Mouse (Mus musculus) retina, postnatal 1 day (tissue): ENCODE results near the gene Ispd.

ENCODE experiments used
- DNase-seq: peaks from one replicate; pipeline ENCODE4 v3.0.0-alpha.2; 2012

Gene Ispd

DNA sequence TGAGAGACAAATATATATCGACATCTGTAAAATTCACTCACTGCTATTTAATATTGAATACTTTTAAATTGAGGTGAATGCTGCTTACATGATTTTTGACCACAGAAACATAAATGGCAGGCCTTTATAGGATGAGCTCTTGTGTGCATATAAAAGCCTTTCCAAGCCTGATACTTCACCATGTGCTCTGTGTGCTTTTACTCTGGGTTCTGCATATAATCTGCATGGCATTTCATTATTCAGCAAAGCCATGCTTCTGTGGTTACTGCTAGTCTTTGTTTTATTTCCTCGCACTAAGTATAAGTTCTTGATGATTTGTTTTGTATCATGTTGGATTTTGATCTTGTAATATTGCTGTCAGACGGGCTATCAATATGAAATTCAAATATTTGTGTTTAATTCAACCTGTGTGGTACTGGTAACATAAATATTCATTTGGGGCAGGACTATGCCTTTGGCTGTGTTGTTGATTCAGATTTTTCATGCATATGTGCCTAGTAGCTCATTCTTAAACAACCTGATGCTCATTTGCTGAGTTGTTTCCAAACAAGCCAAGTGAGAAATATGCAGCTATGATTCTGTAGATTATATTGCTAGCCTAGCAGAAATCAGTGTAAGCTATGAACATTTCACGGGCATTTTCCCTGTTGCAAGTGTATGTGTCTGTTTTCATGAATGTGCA, 189.3 kb downstream of the Ispd start:
- DNase-seq: no peak

DNA sequence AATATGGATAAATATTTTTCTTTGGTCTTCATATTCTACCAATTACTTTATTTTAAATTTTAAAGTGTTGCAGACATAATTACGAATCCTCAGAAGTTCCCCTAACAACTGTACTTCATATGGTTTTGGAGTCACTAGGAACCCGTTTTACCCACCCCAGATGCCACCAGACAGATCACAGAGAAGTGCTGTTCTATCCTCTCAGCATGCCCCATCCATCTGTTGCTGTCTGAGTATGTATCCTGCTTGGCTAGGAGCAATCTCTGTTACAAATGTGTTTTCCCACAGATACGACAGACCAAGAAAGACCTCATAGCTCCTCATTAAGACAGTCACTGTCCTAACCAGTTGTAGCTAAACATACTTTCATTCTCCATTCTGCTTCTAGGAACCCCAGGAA, 203.6 kb downstream of the Ispd start:
- DNase-seq: no peak

DNA sequence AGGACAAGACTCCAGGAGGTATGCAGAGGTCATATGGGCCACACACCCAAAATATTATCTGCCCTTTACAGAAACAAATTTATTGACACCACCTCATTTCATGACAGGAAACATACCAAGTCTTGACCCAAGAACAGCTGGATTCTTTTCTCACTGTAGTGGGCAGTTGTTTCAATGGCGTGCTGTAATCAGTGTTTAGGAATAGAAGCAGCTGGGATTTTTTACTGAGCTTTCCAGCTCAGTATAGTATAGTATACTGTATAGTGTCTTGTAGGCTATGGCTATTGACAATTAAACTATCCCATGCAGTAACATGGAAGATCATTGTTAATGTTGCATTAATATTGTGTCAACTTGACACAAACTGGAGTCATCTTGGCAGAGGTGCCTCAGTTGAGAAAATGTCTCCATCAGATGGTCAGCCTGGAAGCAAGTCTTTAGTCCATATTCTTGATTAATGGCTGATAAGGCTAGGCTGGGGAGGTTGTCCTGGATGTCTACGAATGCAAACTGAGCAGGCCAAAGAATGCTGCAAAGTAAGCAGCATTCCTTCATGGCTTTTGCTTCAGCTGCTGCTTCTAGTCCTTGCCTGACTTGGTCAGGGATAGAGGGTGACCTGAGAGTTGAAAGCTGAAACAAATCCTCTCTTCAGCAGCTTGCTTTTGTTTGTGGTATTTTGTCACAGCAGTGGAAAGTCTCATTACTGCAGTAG, 216.4 kb downstream of the Ispd start:
- no peak for DNase-seq

DNA sequence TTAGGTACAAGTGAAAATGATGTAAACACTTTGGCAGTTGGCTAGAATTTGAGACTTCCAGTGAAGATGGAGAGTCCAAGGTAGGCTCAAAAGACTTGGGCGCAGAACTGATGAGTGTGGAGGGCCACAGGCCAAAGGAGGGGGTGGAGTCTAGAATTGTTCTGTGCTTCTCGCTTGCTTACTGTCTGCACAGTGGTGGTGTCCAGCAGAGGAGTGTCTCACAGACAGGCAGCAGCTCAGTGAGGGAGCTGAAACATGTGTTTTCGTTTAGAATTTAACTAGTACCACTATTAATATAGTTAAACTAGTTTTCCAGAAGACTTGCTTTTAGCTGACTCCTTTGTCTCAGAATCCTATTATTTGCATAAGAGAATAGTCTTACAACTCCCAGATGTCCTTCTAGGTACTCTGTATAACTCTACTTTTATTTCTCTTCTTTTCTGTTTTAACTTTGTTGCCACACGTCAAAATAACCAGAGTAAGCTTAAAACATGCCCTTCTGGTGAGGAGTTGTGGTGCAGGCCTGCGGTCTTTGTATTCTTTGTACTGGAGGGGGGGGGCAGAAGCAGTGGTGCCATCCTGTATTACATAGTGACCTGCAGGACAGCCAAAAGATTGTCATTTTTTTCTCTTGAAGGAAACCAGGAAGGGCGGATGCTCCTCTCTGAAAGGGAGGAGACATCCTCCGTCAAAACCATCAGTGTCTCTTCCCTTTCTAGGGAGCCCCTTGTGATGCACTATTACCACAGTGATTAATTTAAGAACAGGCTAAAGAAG, 240.9 kb downstream of the Ispd start:
- DNase-seq: no peak

DNA sequence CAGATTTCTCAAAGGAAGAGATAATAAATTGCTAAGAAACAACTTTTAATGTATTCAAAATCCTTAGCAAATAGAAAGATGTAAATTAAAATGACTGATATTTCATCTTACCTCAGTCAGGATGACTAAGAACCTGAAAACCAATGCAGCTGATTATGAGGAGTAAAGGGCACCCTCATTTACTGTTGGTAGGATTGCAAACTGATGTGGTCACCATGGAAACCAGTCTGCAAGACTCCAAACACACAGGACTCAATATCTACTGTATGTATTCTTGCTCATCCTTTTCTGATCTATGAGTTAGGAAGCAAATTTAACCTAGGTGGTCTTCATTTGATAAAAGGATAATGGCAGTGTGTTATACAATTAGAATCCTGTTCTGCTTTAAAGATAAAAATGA, 246.0 kb downstream of the Ispd start:
- no peak for DNase-seq

DNA sequence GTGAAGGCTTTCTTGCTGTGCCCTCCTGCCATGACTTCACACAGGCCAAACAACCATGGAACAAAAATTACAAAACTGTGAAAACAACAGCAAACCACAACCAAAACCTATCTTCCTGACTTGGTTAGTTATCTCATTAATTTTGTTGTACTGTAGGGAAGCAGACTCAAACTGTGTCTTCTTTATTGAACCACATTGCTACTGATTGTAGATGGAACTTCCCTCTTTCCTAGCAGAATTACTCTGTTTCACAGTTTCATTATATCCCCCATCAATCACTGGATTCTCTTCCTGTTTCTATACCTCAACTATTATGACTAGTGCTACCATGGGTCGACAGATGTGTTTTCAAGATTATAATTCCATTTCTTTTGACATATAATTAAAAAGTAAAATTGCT, 251.2 kb downstream of the Ispd start:
- DNase-seq: no peak

DNA sequence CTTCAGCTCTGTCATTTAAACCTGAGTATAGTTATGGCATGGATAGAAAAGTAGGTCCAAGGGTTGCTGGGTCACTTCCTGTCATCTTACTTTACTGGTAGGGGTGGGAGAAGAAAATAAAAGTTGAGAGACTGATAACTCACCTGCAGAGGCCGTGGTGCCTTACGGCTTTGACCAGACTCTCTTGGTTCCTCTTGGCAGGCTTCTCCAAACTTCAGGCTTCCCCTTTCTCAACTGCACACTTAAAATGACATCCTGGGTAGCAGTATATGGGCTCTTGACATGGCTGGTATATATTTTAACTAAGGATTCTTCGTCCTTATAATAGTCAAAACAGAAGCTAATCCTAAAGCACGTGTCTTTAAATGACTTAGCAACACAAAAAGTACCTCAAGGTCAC, 266.3 kb downstream of the Ispd start:
- DNase-seq: no peak

DNA sequence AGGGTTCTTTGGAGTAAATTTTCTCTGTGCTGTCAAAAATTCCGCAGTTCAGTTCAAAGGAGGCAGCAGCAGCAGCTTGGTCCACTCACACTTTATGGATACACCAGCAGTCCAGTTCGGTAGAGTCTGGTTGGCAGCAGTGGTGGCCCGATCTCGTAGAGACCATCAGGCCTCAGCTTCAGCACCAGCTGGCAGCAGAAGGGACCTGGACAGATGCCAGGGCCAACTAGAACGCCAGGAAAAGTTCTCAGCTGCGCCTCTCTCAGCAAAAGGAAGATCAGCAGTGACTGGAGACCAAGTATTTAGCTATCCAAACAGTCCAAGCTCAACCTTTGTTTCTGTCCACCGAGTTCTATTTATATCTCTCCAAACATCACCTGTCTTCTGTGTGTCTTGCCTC, 281.2 kb downstream of the Ispd start:
- no peak for DNase-seq

DNA sequence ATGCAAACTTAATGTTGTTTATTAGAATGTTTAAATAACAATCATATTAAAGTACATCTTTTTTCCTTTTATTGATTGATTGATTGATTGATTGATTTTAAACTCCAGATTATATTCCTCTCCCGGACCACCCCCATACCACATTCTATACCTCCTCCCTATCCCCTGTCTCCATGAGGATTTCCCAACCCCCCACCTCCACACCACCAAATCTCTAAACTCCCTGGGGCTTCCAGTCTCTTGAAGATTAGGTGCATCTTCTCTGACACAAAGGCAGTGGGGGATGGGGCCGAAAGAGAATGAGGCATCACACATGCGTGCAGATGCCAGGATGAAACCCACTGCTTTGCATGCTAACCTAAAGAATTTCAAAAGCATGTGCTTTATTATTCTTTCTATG, 283.5 kb downstream of the Ispd start:
- peak; percentile 18 for DNase-seq

DNA sequence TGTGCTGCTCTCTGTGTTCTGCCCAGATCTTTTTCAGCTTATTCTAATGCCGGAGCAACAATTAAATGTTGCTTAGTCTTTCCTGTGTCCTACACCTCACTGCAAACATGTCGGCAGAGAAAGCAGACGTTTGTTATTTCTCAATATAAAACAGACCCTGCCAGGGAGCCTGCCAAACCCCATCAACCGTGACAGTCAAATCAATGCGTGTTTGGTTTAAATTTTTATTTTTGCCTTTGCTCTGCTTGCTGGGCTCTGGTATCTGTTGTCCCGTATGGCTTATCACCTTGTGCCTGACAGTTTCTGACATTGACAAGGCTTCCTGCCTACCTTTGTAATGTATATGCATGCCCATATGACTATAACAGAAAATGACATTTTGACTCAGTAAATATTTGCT, 285.5 kb downstream of the Ispd start:
- DNase-seq: peak; percentile 27

DNA sequence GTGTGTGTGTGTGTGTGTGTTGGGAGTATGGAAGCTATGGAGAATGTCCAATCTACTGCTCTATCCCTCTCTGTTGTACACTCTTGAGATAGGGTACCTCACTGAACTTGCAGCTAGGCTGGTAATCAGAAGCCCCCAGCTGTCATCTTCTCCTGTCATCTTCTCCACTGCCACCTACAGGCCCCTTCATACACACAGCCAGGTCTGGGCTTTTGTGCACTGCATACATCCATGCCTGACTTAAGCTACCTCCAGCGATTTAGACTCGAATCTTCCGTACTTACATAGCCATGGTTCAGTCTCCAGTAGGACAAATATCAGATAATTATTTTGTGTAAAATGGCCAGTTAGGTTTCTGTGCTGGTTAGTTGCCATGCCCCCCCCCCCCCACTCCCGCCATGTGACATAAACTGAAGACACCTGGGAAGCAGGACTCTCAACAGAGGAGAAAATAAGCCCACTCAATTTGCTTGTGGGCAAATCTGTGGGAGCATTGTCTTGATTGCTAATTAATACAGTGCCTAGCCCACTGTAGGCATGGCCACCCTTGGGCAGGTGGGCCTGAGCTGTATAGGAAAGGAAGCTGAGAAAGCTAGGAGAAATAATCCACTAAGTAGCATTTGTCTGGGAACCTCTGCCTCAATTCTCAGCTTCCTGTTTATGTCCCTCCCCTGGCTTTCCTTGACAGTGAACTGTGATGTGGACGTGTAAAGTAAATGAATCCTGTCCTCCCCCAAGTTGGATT, 289.1 kb downstream of the Ispd start:
- peak; percentile 27 for DNase-seq

DNA sequence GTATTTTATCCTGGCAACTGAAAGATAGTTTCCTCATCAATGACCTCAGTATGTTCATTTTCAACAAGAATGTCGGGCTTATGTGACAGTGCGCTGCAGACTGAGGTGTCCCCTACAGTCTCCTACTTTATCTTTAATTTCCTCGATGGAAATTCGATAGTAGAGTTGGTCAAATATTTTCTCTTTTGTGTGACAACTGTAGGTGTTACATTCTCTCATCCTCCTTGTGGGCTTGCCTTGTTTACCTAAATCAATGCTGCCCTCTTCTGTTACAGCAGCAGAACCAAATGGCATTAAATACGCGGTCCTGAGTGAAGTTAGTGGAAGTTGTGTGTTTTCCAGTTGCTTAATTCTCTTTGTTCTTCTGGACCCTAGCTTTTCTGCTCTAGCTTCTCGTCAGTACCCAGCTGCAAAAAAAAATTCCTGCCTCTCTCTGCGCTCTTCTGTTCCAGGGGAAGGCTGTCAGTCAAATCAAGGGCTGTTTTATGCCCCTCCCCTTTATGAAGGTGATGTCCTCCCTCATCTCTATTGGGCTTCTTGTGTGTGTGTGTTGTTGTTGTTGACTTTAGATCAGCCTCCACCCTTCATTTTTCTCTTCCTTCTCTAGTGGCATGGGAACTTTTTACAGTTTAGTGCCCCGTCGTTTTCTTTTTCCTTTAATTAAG, 289.8 kb downstream of the Ispd start:
- DNase-seq: peak; percentile 57

DNA sequence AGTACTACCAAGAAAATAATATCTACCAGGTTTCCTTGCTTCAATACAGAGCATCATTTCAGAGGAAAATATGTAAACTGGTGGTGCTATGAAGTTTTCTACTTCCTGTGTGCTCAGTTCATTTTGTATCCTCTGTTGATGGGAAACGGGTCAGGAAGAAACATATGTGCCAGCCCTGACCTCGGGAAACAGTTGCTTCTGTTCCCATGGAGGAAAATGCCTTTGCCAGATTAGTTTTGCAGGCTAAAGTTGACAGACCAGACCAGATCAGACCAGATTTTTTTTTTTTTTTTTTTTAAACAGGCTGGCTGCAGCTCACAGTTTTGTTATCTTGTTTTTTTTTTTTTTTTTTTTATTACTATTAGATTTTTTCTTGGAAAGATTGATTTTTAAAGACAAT, 293.2 kb downstream of the Ispd start:
- peak; percentile 62 for DNase-seq

DNA sequence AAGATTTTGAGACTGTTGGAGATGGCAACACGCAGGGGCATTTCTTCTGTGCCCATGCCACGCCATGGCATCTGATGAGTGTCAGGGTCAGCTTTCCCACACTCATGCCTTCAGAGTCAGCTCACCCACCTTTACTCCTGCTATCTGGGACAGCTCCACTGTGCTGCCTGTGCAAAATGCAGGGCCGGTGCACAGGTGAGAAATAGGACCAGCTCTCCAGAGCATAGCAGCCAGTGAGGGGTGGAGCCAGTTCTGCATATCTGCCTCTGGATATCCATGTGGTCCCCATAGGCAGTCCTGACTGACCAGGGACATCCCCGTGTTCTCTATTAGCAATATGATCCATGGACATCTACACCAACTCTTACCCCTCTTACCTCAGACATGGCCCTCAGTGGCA, 297.0 kb downstream of the Ispd start:
- no peak for DNase-seq

DNA sequence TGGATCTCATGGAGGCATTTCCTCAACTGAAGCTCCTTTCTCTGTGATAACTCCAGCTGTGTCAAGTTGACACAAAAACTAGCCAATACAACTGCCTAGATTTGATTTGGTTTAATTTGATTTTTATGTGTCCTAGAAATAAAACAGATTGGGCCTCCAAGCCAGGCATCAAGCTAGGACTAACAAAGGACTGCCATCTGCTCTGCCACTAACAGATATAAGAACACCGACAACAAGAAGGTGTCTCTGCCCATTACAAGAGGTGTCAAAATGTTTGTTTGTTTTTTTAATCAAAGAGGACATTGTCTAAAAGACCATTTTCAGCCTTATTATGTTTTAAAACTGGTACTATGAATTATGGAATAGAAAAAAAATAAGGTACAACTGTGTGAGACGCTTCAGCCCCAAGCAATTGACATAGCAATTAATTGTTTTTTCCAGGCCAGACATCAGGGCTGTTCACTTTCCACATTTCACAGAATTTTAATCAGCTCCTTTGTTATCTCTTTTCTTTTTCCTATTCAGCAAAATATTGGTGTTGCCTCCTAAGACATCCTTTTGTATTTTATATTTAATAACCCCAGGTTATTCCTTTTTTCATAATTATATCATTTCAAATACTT, 299.7 kb downstream of the Ispd start:
- peak; percentile 35 for DNase-seq

DNA sequence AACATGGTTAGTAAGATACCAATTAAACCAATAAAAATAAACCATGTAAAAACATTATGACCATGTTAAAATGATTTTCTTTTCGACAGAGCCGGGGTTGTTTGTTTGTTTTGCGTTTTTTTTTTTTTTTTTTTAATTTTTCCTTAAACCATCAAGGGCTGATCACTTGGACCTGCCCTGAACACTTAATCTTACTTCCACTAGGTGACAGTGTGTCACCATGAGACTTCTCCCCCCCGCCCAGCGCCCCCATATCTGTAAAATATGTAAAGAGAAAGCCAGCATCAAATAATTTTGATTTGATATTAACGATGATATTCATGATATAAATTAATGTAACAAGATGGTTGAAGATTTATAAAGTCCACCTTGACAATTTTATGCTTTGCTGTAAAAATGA, 300.5 kb downstream of the Ispd start:
- DNase-seq: no peak

DNA sequence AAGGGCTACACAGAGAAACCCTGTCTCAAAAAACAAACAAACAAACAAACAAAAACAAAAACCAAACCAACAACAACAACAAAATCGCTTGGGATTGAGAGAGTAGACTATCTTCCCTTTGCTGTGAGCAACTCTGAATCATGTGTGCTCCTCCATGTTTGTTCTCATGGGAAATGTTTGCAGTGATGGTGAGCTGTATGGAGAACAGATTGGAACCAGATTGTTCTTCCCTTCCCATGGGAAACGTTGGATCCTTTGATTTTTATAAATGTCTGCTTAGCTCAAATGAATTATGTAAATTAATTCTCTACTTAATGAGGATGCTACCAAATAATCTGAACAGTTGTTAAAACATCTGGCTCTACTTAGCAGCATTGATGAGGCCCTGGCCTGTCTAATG, 312.8 kb downstream of the Ispd start:
- no peak for DNase-seq

DNA sequence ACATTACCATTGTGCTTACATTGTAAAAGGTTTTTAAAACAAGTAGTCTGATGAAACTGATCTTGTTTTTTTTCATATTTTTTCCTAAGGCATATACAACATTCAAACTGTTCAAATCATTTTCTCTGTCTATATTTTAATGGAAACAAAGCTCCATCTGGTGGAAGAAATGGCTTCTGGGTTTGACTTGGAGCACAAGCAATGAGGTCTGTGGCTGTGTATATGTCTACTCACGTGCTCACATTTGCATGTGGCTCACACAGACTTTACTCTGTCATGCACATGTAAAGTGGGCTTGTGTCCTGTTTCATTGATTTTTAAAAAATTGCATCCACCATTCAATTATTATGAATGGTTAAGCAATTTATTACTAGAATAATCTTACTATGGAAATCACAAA, 323.1 kb downstream of the Ispd start:
- no peak for DNase-seq

DNA sequence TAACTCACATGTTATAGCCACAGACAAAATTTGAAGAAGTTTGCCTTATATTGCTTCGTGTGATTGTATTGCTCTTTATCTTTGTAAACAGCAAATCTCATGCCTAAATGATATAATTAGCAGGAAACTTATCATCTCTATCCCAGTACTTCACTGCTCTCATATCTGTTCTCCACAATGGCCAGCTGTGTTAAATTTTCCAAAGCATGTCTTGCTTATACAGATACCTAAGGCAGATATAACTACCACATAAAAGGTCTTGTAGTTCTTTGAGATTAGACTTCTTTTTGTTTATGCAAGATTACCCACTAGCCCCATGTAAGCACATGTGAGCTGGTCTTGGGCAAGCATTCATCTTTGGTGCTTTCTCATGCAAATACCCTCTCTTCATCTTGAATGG, 327.6 kb downstream of the Ispd start:
- DNase-seq: no peak

DNA sequence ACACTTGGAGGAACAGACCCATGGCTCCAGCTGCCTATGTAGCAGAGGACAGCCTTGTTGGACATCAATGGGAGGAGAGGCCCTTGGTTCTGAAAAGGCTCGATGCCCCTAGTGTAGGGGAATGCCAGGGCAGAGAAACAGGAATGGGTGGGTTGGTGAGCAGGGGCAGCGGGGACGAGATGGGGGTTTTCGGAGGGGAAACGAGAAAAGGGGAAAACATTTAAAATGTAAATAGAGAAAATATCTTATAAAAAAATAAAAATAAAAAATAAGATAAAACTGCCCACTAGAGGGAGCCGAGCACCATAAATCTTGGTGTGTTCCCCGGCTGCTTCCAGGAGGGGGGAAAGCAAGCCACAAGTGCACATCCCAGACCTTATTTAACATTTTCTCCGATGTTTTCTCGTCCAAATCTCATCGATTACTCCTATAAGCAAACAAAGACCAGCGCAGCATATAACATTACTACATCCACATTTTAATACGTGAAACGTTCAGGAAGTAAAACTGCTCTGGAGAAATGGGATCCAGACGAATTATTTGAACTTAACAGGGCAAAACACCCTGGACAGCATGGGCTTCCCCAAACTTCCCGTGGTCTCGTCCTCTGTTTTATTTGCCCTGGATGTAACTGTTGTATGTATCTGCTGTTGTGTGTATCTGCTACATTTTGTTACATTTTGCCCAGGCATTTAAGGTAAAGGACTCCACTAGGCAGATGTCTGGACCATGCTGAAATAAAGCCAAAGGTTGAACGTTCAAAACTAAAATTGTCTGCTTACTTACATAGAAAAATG, 332.8 kb downstream of the Ispd start:
- peak; percentile 64 for DNase-seq

DNA sequence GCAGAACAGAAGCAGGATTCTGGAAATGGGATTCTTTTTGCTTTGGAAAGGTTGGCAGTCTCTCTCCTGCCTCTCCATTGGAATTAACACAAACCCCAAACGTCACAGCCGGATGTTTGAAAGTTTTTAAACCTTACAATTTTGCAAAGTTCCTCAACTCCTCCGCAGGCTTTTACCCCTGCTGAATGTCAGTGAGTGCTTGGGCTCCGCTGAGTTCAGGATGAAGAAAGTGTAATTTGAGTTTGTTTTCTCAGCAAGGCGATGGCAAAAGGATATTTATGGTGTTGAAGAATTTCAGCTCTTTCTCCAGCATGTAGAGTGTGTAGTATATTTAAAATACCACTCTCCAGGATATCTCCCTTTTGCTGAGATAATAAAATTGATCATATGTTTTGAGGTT, 336.3 kb downstream of the Ispd start:
- DNase-seq: no peak

DNA sequence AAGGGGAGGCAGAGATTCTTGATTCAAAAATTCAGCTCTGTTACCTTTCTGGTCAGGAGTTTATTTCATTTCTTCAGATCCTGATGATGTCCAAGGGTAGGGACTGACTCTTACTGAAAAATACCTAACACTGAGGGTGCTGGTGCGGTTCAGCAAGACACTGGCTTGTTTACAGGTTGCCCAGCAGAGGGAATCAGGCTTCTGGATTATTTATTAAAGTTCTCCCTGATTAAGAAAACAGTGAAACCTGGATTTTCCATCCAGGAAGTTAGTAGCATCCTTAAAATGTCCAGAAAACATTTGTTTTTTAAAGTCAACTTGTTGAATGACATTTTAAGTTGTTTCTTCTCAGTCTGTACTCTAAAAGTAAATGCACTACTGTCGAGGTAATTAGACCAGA, 337.2 kb downstream of the Ispd start:
- DNase-seq: no peak
